Mouse (Mus musculus): ENCODE data around the gene Olfr516. TPM values are rescaled to one million over a fixed set of nuclear protein-coding genes. Genes with fewer than 3 reads are reported as not detected.
A peak's percentile ranks its signal among the peaks of the same experiment; 100 is the strongest.
"Not testable (repeated sequence)": the region's sequence is repeated elsewhere in the genome, so short reads cannot be mapped to it uniquely, and the experiment has no call there.

Olfr516 gene
- not detected in 2 replicates for polyA plus RNA-seq (2016; fragmentation: Nextera tagmentation; extraction: Ambion mirVana)

DNA sequence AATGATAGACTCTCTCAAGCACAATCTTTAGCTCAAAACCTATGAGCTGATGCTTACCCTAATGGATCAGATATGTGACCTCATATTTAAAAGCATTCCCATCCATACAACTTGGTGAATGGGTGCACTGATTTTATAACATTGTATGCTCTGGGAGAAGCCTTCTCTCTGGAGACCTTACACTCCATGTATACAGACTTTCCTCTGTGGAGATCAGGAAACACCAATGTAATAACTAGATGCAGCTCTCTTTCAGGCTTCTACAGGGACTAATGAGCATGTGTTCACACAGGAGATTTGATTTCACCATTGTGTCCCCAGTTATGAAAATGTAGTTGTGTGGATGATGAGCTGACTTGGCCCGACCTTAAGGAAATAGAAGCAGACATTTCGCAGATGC, at the start of gene Olfr516:
TSS of gene Olfr516 (minus strand) at position 101 of the 400 bp plus-strand sequence.
- Histone ChIP-seq H3K9me3 (no peaks in the 10 kb centered on the region), H3K27ac (replicated peaks) (no peak within 1 kb of the TSS), H3K4me3 (no peak within 1 kb of the TSS), H3K4me1 (no peaks in the 10 kb centered on the region), H3K27me3 (replicated peaks; ENCODE audit: low read depth, poor library complexity, severe bottlenecking) (no peaks in the 10 kb centered on the region), H3K36me3 (replicated peaks) (no peaks in the 10 kb centered on the region)
- 89% methylated on average over 2 of the region's 2 CpGs for WGBS
- no peak for DNase-seq (ENCODE audit: low spot score)

DNA sequence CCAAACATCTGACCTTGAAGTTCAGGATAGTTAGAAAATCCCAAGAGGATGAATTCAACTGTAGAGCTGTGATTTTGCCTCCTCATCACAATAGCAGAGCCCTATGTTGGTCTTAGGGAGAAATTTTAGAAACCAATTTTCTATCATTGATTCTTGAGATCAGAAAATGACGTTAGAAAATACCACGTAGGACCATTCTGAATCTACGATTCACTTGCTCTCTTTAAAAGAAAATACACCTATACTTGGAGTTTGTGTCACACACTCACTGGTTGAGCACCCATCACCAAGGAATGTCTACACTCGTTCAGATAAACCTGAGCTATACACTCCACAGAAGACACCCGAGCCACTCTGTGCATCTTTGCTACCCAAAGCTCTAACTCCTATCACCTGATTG, 44.0 kb upstream of the Olfr516 start, which contains the start of gene Olfr519:
TSS of gene Olfr519 (minus strand) at position 101 of the 400 bp plus-strand sequence.
- Histone ChIP-seq H3K27ac (replicated peaks) (no peak within 1 kb of the TSS), H3K4me1 (no peaks in the 10 kb centered on the region), H3K27me3 (replicated peaks; ENCODE audit: low read depth, poor library complexity, severe bottlenecking) (no peaks in the 10 kb centered on the region), H3K36me3 (replicated peaks) (no peaks in the 10 kb centered on the region), H3K4me3 (no peak within 1 kb of the TSS), H3K9me3 (no peaks in the 10 kb centered on the region)
- WGBS = 86% methylated on average over 5 of the region's 5 CpGs
- no peak for DNase-seq (ENCODE audit: low spot score)

DNA sequence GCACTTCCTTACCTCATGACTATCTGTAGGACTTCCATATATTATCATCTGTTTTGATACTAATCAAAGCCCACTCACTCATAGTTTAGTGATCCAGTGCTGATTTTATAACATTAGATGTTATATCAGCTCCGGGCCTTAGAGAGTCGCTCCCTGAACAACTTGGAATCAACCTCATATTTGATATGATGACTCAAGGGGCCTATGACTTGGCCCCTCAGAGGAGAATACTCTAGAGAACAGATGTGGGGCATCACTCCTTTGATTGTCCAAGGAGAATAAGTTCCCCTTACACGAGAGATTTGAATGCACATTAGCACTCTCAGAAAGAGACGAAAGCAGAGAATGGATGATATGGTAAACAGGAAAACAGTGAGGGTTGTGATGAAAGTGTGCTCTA, 34.6 kb upstream of the Olfr516 start, which contains the start of gene Olfr518:
TSS of gene Olfr518 (minus strand) at position 101 of the 400 bp plus-strand sequence.
- H3K27me3 ChIP-seq (replicated peaks; ENCODE audit: low read depth, poor library complexity, severe bottlenecking) = no peaks in the 10 kb centered on the region
- no peaks in the 10 kb centered on the region for H3K4me1 ChIP-seq
- no peak for DNase-seq (ENCODE audit: low spot score)
- no peak within 1 kb of the TSS for H3K27ac ChIP-seq (replicated peaks)
- H3K4me3 ChIP-seq = no peak within 1 kb of the TSS
- WGBS = 87% methylated on average over 4 of the region's 4 CpGs
- no peaks in the 10 kb centered on the region for H3K36me3 ChIP-seq (replicated peaks)
- H3K9me3 ChIP-seq = no peaks in the 10 kb centered on the region

DNA sequence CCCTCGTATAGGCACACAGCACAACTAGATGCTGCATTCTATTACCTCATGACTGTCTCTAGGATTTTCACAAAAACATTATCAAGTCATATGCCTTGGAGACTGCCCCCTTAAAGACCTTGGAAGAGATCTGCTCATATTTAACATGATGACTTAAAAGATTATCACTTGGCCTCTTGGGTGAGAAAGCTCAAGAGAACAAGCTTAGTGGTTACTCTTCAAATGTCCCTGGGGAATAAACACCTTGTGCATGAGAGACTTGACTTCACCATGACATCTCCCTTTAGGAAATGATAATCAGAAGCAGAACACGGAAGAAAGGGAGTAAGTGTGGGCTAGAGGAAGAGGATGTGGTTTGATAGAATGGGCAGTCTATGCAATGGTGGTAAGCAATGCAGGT, 21.9 kb upstream of the Olfr516 start, which contains the start of gene Olfr517:
TSS of gene Olfr517 (minus strand) at position 101 of the 400 bp plus-strand sequence.
- H3K4me3 ChIP-seq = no peak within 1 kb of the TSS
- no peaks in the 10 kb centered on the region for H3K4me1 ChIP-seq
- no peaks in the 10 kb centered on the region for H3K27me3 ChIP-seq (replicated peaks; ENCODE audit: low read depth, poor library complexity, severe bottlenecking)
- no peaks in the 10 kb centered on the region for H3K9me3 ChIP-seq
- WGBS = 70% methylated on average over 2 of the region's 2 CpGs
- no peaks in the 10 kb centered on the region for H3K36me3 ChIP-seq (replicated peaks)
- no peak within 1 kb of the TSS for H3K27ac ChIP-seq (replicated peaks)
- no peak for DNase-seq (ENCODE audit: low spot score)

DNA sequence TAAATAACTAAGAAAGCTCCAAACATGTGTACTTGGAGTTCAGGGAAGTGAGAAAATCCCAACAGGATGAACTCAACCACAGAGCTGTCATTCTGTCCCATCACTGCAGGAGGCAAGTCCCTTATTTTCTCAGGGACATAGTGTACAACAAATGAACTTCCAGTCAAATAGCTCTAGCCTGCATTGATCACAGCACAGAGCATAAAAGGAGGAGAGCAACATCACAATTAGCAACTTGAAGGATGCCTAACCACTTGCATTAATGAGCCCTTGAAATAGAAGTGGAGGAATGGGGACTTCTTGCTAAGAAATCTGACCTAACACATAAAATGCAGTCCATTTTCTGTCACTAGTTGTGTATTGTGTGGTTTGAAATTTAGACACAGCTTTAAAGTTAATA, 24.4 kb downstream of the Olfr516 start, which contains the start of gene Olfr514:
TSS of gene Olfr514 (minus strand) at position 101 of the 400 bp plus-strand sequence.
- H3K36me3 ChIP-seq (replicated peaks) = no peaks in the 10 kb centered on the region
- no peaks in the 10 kb centered on the region for H3K27me3 ChIP-seq (replicated peaks; ENCODE audit: low read depth, poor library complexity, severe bottlenecking)
- no peak within 1 kb of the TSS for H3K27ac ChIP-seq (replicated peaks)
- no peak within 1 kb of the TSS for H3K4me3 ChIP-seq
- no peaks in the 10 kb centered on the region for H3K4me1 ChIP-seq
- no peaks in the 10 kb centered on the region for H3K9me3 ChIP-seq
- no peak for DNase-seq (ENCODE audit: low spot score)

DNA sequence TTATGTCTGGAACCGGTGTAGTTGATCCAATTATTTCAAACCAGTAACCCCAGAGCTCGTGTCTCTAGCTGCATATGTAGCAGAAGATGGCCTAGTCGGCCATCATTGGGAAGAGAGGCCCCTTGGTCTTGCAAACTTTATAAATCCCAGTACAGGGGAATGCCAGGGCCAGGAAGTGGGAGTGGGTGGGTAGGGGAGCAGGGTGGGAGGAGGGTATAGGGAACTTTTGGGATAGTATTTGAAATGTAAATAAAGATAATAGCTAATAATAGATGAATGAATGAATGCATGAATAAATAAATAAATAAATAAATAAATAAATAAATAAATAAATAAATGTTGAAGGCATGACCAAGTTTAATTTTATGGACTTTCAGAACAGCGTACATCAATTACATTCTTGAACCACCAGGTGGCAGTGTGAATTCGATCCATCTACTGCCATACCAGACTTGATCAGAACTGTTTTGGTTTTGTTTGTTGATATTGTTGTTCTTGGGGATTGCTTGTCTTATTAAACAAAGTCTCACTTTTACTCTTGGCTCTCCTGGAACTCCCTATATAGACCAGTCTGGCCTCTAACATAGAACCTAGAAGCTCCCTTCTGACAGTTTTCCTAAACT, 35.6 kb downstream of the Olfr516 start:
- H3K27ac ChIP-seq (replicated peaks); H3K4me3 ChIP-seq; H3K4me1 ChIP-seq; H3K9me3 ChIP-seq; H3K27me3 ChIP-seq (replicated peaks; ENCODE audit: low read depth, poor library complexity, severe bottlenecking); H3K36me3 ChIP-seq (replicated peaks): not testable (repeated sequence)
- peak; percentile 38 for DNase-seq (ENCODE audit: low spot score)
- whole genome bisulfite sequencing = 51% methylated on average over 5 of the region's 5 CpGs

DNA sequence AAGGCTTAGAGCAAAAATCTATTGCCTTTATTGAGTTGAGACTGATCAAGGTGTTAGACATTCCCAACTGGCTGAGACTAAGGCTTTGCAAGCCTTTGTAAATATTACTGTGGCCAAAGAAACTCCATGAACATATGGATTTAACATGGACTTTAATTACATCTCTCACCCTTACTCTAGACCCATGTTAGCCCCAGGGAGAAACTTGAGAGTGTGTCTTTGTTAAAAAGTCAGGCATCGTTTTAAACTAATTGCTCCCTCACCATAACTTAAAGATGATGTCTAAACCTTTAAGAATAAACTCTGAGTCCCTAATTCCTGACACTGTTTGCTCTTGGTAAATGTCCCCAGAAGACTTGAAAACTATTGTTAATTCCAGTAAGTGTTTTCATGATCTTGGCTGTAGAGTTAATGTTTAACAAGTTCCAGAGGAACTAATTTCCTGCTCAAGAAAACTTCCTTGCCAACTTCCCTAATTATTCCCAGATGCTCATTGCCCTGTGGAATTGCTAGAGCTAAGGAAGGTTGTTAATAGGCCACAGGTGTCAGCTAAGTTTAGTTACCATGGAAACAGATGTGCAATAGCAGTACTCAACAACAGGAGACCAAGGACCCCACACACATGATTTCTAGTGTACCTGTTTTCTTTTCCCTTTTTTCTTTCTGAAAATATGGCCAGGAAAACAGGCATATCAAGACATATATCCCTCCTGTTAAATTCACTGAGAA, 53.0 kb downstream of the Olfr516 start:
- no peaks in the 10 kb centered on the region for H3K36me3 ChIP-seq (replicated peaks)
- no peaks in the 10 kb centered on the region for H3K9me3 ChIP-seq
- no peak overlapping the region for H3K4me3 ChIP-seq
- peaks cover 7% of the 10 kb centered on the region for H3K27me3 ChIP-seq (replicated peaks; ENCODE audit: low read depth, poor library complexity, severe bottlenecking)
- no peak overlapping the region for H3K27ac ChIP-seq (replicated peaks)
- DNase-seq (ENCODE audit: low spot score) = peak; percentile 55
- peaks cover 10% of the 10 kb centered on the region for H3K4me1 ChIP-seq
- 14% methylated on average over 1 of the region's 1 CpGs for WGBS

Other genes starting within 250 kb of the Olfr516 start
- gene Olfr506, start 239.7 kb downstream of the Olfr516 start, polyA plus RNA-seq (2016; fragmentation: Nextera tagmentation; extraction: Ambion mirVana) = not detected in 2 replicates
- not detected in 2 replicates for gene Olfr507, start 228.7 kb downstream of the Olfr516 start, polyA plus RNA-seq (2016; fragmentation: Nextera tagmentation; extraction: Ambion mirVana)
- gene Olfr508, start 220.5 kb downstream of the Olfr516 start, polyA plus RNA-seq (2016; fragmentation: Nextera tagmentation; extraction: Ambion mirVana) = not detected in 2 replicates
- gene Olfr509, start 198.6 kb downstream of the Olfr516 start, polyA plus RNA-seq (2016; fragmentation: Nextera tagmentation; extraction: Ambion mirVana) = not detected in 2 replicates
- not detected in 2 replicates for gene Olfr510, start 184.1 kb downstream of the Olfr516 start, polyA plus RNA-seq (2016; fragmentation: Nextera tagmentation; extraction: Ambion mirVana)
- not detected in 2 replicates for gene Olfr512, start 137.2 kb downstream of the Olfr516 start, polyA plus RNA-seq (2016; fragmentation: Nextera tagmentation; extraction: Ambion mirVana)
- not detected in 2 replicates for gene Olfr513, start 99.6 kb downstream of the Olfr516 start, polyA plus RNA-seq (2016; fragmentation: Nextera tagmentation; extraction: Ambion mirVana)
- gene Olfr514, start 24.5 kb downstream of the Olfr516 start, polyA plus RNA-seq (2016; fragmentation: Nextera tagmentation; extraction: Ambion mirVana) = not detected in 2 replicates
- not detected in 2 replicates for gene Olfr517, start 21.9 kb upstream of the Olfr516 start, polyA plus RNA-seq (2016; fragmentation: Nextera tagmentation; extraction: Ambion mirVana)
- not detected in 2 replicates for gene Olfr518, start 34.5 kb upstream of the Olfr516 start, polyA plus RNA-seq (2016; fragmentation: Nextera tagmentation; extraction: Ambion mirVana)
- gene Olfr519, start 43.9 kb upstream of the Olfr516 start, polyA plus RNA-seq (2016; fragmentation: Nextera tagmentation; extraction: Ambion mirVana) = not detected in 2 replicates
- 0.02 and 0.04 TPM in 2 replicates for gene Nlrp10, start 79.6 kb upstream of the Olfr516 start, polyA plus RNA-seq (2016; fragmentation: Nextera tagmentation; extraction: Ambion mirVana)
- 75.2 and 76.2 TPM in 2 replicates for gene Eif3f, start 83.9 kb upstream of the Olfr516 start, polyA plus RNA-seq (2016; fragmentation: Nextera tagmentation; extraction: Ambion mirVana)
- 4.3 TPM in 2 replicates for gene Tub, start 99.8 kb upstream of the Olfr516 start, polyA plus RNA-seq (2016; fragmentation: Nextera tagmentation; extraction: Ambion mirVana)
- 8.9 and 9.0 TPM in 2 replicates for gene Ric3, start 232.8 kb upstream of the Olfr516 start, polyA plus RNA-seq (2016; fragmentation: Nextera tagmentation; extraction: Ambion mirVana)